Mouse (Mus musculus): ENCODE results near the gene Pcsk5.
A peak's percentile ranks its signal among the peaks of the same experiment; 100 is the strongest.

The Pcsk5 gene

DNA sequence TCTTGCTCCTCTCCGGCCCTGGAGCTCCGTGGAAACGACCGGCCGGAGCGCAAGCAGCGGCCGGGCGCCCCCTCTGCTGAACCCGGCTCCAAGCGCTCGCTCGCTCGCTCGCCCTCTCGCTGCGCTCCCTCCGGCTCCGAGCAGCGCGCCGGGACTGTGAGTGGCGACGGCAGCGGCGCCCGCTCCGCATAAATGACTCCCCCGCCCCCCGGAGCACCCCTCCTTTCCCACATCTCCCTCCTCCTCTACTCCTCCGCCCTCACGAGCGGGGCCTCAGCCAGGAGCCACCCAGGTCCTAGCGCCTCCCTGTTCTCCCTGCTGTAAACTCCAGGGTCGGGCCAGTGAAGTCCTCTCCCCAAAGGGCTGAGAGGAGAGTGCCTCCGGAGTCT is at the start of gene Pcsk5:
Gene Pcsk5, minus strand, starts transcription at position 162 of the 389 bp plus-strand sequence.
- peak; percentile 88 for DNase-seq

DNA sequence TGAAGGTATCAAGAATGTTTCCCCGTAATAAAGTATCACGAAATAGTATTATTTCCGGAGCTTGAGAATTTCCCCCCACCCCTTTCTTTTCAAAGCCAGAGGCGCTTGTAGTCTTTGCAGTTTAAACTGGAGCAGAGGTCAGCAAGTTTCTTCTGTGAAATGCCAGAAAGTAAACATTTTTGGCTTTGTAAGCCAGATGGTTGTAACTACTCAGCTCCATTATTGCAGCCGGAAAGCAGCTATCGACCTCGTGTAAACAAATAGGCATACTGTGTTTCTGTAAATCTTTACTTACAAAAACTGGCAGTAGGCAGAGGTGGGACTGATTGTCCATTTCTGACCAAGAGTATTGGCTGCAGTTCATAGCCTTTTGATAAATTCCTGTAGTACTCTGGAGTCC is 38.4 kb upstream of the Pcsk5 start:
- DNase-seq, result no peak

GRCm38 (mm10) chr19:17874388-17874787 is 37.0 kb upstream of the Pcsk5 start:
- DNase-seq, result no peak

DNA sequence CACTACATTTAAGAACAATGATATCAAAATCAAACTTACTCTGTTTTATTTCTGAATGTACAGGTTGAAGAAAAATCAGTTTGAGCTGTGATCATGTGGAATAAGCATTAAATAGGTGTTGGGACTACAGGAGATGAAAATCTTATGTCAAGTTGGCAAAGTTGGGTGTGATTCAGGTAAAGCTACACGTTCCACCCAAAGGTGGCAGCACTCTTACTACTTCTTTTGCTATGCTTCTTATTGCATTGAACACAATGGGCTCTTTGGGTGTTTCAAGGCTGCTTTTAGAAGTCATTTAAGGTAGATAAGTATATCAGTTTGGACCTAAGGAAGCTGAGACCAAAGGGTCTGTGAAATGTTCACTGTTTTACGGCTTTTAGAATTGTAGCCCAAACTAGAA is 36.3 kb upstream of the Pcsk5 start:
- DNase-seq, result peak; percentile 5

GRCm38 (mm10) chr19:17866317-17866891 is 29.0 kb upstream of the Pcsk5 start:
- no peak for DNase-seq

DNA sequence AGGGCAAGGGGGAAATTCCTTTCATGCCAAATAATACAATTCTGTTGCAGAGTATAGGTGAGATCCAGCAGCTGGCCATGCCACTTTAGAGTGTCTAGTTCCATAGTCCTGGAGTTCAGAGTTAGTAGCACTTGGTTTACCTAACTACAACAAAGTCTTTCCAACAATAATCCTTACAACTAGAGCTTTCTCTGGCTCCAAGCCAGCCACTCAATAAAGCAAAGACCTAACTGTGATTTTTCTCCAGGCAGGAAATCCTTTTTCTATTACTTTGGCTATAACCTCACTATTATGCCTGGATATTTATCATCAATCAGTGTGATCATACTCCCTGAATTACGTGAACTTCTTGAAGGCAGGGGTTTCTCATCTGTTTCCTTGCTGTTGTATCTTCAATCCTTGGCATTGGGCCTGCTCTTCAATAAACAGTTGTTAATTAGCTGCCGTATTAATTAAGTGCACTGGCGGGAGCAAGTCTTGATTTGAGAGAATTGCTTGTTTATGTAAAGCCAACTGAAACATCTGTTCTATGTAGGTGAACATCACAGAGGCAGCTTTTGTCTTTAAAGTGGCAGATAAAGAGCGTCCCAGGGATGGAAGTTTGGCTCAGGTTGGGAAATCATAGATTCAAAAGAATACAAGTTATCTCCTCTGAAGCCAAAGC is 23.1 kb upstream of the Pcsk5 start:
- DNase-seq, result no peak

GRCm38 (mm10) chr19:17856741-17857140 is 19.3 kb upstream of the Pcsk5 start:
- DNase-seq, result peak; percentile 22

- DNase-seq, result no peak
These were observed 11.0 kb upstream of the Pcsk5 start for GRCm38 (mm10) chr19:17848417-17848816.

DNA sequence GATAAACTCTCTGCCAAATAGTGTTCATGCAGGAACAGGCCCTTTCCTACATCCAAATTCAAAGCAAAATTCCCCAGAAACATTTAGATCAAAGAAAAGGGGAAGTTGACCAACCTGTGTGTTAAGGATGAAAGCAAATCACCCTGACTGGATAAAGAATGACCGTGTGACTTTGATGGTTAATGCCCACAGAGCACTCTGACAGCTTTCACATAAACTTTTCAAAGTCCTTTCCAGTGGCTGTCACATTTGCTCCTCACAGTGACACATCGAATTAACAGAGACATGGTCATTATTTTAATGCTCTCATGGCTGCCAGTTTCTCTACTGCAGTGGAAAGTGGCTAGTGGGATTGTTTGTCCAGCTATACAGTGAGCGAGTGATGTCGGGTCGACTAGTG is 8.5 kb upstream of the Pcsk5 start:
- no peak for DNase-seq

DNA sequence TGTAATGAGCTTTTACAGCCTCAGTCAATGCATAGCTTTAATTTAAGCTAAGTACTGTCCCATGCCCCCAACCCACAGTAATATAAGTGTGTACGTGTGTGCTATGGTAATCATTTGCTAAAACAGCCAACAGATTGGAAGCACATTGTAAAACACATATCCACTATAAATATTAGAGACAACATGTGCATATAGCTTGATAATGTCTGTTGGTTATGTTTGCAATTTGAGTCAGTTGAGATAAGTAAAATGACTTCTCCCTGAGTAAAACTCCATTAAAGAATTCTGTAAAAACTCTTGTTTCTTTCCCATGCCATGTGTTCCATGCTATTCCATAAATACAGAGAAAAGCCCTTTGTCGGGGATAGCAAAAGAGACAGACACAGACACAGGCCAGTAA is 4.2 kb upstream of the Pcsk5 start:
- DNase-seq, result no peak

DNA sequence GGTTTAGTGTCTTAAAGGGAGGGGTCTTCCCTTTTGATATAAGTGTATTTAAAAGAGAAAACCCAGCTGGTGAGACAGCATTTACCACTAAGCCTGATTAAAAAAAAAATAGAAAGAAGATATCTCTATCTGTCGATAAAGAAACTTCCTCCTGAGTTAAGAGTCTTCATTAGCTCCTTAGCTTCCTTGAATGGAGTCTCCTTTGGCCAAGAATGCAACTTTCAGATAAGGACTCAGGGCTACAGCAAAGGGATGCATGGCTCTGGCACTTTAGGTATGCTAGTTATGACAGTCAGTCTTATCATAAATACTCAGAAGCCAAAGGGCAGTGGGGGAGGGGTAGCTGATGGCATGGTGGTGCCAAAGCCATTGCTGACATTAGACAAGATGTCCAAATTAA is 2.4 kb upstream of the Pcsk5 start:
- DNase-seq, result no peak

DNA sequence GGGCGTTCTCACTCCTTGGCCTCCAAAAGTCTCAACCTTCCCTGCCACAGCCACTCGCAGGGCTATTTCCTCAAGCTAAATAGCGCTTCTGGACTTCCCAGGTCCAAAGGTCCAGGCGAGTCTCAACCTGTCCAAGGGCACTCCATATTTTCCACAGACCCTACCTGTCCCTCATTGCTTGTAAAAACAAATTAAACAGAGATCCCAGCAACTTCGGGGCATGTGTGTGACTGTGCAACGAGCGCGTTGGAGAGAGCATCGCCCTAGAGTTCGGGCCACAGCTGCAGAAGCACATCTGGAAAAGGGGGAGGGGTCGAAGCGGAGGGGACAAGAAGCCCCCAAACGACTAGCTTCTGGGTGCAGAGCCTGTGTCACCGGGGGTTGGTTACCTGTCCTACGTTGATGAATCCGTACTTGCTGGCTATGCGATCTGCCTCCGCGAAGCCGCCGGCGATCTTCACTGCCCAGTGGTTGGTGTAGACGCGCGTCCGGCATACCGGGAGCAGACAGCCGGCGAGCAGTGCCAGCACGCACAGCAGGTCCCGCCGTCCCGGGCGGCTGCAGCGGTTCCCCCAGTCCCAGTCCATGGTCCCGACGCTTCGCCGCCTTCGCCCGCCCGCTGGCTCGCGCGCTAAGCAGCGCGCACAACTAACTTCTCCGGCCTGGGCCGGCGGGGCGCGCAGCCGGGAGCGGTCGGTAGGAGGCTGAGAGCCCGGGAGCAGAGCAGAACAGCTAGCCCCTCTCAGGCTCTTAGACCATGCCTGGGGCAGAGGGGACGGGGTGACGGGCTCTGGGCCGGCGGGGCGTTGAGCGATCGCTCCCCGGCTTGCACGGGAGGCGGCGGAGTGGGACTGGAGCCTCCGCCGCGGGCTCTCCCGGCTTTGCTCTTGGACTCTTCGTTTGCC is 614 bp downstream of the Pcsk5 start:
- peak; percentile 15 for DNase-seq

DNA sequence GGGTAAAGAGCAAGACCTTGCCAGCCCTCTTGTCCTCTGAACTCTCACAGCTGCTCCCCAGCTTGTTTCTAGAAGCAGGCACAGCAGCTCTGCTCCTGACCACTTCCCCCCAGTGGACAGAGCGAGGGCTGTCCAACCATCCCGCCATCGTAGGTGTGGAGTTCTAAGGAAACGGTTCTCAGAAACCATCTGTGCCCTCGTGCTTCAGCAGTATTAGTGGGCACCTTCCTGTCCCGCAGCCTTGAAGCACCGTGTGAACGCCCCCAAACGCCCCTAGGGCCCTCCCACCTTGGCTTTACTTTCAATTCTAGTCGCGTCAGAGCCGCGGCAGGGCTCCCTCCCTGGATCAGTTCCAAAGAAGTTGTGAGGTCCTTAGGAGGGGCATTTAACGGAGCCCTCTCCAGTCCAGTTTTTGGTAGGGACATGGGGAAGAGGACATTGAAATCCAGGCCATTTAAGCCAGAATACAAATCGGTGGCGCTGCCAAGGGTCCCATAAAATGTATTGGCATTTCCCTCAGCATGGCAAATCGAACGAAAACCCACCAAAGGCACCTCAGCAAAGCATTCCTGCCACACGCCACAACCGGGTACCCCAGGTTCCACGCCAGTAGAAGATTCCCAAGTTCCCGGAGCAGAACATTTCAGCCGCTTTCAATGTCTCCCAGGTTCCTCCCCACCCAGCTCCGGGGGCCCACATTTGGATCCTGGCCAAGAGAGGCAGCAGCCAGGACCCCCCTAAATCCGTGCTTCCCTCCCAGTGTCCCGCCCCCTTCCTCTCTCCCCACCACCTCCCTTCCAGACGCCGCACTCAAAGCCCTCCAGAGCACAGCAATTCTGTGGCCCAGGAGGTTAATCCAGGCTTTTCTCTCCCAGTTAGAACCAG is 1.5 kb downstream of the Pcsk5 start:
- DNase-seq, result peak; percentile 6

- no peak for DNase-seq
These were observed 2.5 kb downstream of the Pcsk5 start for GRCm38 (mm10) chr19:17834894-17835293.

GRCm38 (mm10) chr19:17831376-17831775 is 6.1 kb downstream of the Pcsk5 start:
- DNase-seq, result no peak

GRCm38 (mm10) chr19:17828414-17828813 is 9.0 kb downstream of the Pcsk5 start:
- DNase-seq, result no peak

- DNase-seq, result no peak
These were observed 10.7 kb downstream of the Pcsk5 start for GRCm38 (mm10) chr19:17826694-17827093.

- DNase-seq, result no peak
These were observed 17.4 kb downstream of the Pcsk5 start for GRCm38 (mm10) chr19:17820046-17820445.

GRCm38 (mm10) chr19:17819081-17819480 is 18.4 kb downstream of the Pcsk5 start:
- peak; percentile 23 for DNase-seq

GRCm38 (mm10) chr19:17815062-17815461 is 22.4 kb downstream of the Pcsk5 start:
- DNase-seq, result no peak

DNA sequence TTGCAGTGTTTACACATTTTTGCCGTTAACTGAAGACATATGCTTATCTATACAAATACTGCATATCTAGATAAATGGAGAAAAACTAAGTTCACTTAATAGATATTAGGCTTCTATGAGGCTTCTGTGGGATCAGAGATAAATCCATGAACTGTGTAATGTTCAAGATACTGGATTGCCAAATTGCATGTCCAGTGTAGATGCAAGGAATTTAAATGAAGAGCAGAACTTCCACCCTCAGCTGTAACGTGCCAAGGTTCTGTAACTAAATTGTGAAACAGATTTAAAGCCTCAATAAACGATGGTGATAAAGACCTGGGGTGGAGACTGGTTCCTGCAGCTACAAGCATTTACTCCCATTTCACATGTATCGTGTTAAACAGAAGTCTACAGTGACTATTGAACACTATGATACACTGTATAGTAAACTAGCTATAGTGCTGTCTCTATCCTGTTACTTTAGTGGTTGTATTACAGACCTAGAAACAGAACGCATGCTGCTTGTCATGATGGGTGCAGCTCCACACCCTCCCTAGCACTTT is 23.9 kb downstream of the Pcsk5 start:
- DNase-seq, result no peak

GRCm38 (mm10) chr19:17812661-17813060 is 24.8 kb downstream of the Pcsk5 start:
- DNase-seq, result peak; percentile 18

GRCm38 (mm10) chr19:17806626-17807025 is 30.8 kb downstream of the Pcsk5 start:
- DNase-seq, result no peak
